Mouse (Mus musculus) gastrocnemius, adult 8-10 months (tissue): ENCODE results near the gene Vstm4. TPM values are rescaled to one million over a fixed set of nuclear protein-coding genes. Genes with fewer than 3 reads are reported as not detected.
A peak's percentile ranks its signal among the peaks of the same experiment; 100 is the strongest.

Source experiments
- DNase-seq, 2 experiments: peaks; one replicate each; pipeline ENCODE4 v3.0.0; 2022; ENCODE audit warnings: low spot score in 2 of 2
- total RNA-seq, 4 experiments: library from RNA; stranded (reverse); gene quantifications; 2 replicates each; pipeline ENCODE4 v1.2.4; 2022

The Vstm4 gene
- total RNA-seq, 4 experiments from 2014 or later = 1.5 to 3.6 (median 2.1) TPM

DNA sequence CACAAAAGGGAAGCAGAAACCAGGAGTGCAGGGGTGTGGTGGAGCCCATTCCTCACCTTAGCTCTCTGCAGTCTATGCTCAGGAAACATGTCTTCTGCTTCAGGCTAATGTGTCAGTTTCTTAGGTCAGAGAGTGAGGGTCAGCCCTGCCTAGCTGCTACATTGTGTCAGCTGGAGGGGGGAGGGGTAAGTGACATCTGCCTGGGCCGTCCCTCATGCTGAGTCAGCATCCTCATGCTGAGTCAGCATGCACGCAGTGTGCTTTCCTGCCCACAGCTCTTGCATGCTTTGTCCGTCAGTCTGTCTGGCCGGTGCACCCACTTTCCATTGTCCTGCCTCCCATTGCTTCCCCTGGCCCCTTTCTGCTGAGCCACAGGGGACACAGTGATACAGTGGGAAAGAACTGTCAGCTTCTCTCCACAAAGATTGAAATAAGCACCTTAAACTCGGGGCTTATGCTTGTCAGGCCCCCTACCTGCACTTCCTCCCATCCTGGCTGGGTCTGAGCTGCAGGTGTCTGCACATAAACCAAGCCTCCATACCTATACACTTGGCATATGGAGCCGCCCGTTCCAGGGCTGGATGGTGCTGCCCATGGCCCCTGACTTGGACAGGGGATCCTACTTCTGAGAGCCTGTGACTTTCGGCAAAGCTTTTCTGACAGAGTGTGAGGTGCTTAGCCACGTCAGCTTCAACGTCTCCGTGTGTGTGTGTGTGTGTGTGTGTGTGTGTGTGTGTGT lies 3.4 kb downstream of the Vstm4 start:
- DNase-seq = no peak

- peak; percentile 9 to 27 for DNase-seq
Observed at GRCm38 (mm10) chr14:32861149-32861581, 4.6 kb downstream of the Vstm4 start.

GRCm38 (mm10) chr14:32861656-32862055 lies 5.1 kb downstream of the Vstm4 start:
- DNase-seq = no peak

- DNase-seq = no peak
Observed at GRCm38 (mm10) chr14:32865331-32865730, 8.8 kb downstream of the Vstm4 start.

- DNase-seq = no peak
Observed at GRCm38 (mm10) chr14:32871963-32872362, 15.4 kb downstream of the Vstm4 start.

- no peak for DNase-seq
Observed at GRCm38 (mm10) chr14:32877549-32877948, 21.0 kb downstream of the Vstm4 start.

- DNase-seq = no peak
Observed at GRCm38 (mm10) chr14:32880332-32880731, 23.8 kb downstream of the Vstm4 start.

- no peak for DNase-seq
Observed at GRCm38 (mm10) chr14:32881693-32882092, 25.1 kb downstream of the Vstm4 start.

GRCm38 (mm10) chr14:32888876-32889674 lies 32.5 kb downstream of the Vstm4 start:
- no peak for DNase-seq

GRCm38 (mm10) chr14:32894341-32894853 lies 37.8 kb downstream of the Vstm4 start:
- peak; percentile 40 to 62 for DNase-seq

- DNase-seq = no peak
Observed at GRCm38 (mm10) chr14:32894878-32895277, 38.3 kb downstream of the Vstm4 start.

DNA sequence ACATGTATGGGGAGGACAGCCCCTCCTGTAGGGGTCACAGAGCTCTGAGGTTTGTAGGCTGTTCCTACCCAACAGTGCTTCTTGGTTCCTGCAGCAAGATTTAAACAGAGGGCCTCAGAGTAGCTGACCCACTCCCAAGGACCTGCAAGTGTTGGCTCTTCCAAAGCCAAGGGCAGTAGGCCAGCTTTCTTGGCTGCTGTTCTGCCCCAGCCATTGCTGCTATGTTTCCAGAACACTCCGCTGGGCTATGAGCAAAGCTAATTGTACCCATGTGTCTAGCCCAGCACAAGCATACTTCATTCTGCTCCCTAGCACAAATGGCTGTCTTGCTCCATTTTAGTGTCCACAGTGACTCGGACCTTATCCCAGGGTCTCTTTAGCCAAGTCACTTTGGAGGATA lies 40.3 kb downstream of the Vstm4 start:
- DNase-seq = peak; percentile 61 to 72

GRCm38 (mm10) chr14:32903203-32903602 lies 46.6 kb downstream of the Vstm4 start:
- DNase-seq = no peak

GRCm38 (mm10) chr14:32906545-32906944 lies 50.0 kb downstream of the Vstm4 start:
- no peak for DNase-seq

GRCm38 (mm10) chr14:32909112-32909511 lies 52.6 kb downstream of the Vstm4 start:
- DNase-seq = no peak

DNA sequence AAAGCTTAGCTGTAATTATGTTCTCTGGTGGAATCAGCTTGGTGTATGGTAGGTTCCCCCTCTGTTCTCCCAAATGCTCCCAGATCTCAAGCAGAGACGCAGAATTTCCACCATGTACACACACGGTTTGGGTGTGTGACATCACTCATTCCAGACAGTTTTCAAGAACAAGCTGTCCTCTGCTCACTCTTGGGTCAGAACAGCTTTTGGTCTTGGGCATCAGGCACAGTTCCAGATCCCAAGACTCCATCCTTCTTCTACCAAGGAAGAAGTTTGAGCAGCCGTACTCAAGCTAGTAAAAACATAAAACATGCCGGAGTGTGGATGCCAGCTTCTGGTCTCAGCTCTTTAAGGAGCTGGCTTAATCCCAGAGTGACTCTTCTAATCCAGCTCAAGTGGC lies 54.6 kb downstream of the Vstm4 start:
- DNase-seq = no peak

- no peak for DNase-seq
Observed at GRCm38 (mm10) chr14:32915360-32915759, 58.8 kb downstream of the Vstm4 start.

DNA sequence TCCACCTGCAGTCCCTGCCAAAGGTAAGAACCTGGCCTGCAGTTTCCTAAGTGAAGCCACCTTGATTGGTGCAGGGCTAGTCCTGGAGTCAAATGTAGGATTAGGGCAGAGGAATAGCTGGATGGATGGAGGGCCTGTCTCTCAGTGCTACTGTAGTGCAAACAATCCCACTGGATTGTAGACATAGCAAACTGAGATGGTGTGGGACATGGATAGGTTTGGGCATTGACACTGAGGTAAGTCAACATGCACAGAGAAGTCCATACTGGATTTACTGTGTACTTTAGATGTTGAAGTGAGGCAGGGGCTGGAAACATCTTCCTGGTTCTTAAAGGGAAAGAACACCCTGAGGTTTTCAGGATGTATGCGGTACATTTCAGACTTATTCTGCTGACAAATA lies 61.4 kb downstream of the Vstm4 start:
- no peak for DNase-seq

DNA sequence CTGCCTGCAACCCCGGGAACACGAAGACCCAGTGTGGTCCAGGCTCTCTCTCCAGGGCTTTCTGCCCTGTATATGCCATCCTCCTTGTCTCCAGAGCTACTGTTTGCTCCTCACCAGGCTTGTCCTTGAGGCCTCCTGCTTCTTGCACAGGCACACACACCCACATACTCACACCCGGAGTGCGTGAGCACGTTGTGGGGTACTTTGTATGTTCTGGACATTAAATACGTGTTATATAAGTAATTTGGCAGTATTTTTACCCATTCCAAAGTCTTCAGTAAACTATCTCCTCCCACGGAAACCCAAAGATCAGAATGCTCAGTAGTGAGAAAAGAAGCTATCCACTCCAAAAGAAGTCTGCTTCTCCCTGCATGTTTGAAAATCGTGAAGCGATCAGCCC lies 67.3 kb downstream of the Vstm4 start:
- no peak for DNase-seq

- DNase-seq = no peak
Observed at GRCm38 (mm10) chr14:32931709-32932108, 75.2 kb downstream of the Vstm4 start.

- DNase-seq = no peak
Observed at GRCm38 (mm10) chr14:32932220-32932619, 75.7 kb downstream of the Vstm4 start.

- DNase-seq = no peak
Observed at GRCm38 (mm10) chr14:32934064-32934463, 77.5 kb downstream of the Vstm4 start.
